Mouse (Mus musculus): ENCODE measurements at regions not wholly inside any gene's neighbourhood (a gene's known extent, or its start where the extent isn't known, plus 50 kb on each side); places are given as distances from the start of the nearest gene placed in this dataset.

- 85% methylated on average over 3 of the region's 3 CpGs for WGBS
- H3K4me1 ChIP-seq (ENCODE audit: control insufficient read depth, insufficient read depth, low read length) = no peaks in the 10 kb centered on the region
- no peak overlapping the region for H3K9ac ChIP-seq (ENCODE audit: low read depth, low read length)
- H3K4me3 ChIP-seq (ENCODE audit: insufficient read depth, low read depth, low read length) = no peak overlapping the region
- H3K79me2 ChIP-seq (ENCODE audit: control insufficient read depth, insufficient read depth, low read length) = no peaks in the 10 kb centered on the region
- no peaks in the 10 kb centered on the region for H3K36me3 ChIP-seq (ENCODE audit: control insufficient read depth, insufficient read depth, low read length)
- no peak for TF ChIP-seq CTCF (IDR thresholded peaks at IDR 0.05; ENCODE audit: low read depth, low read length)
- no peak for TF ChIP-seq POLR2A (IDR thresholded peaks at IDR 0.05; ENCODE audit: extremely low read depth, insufficient read depth, low read length)
- no peak for DNase-seq (ENCODE audit: extremely low read depth, low read depth, low spot score)
- no peaks in the 10 kb centered on the region for H3K27me3 ChIP-seq (ENCODE audit: control insufficient read depth, insufficient read depth, low read length)
- no peak overlapping the region for H3K27ac ChIP-seq (replicated peaks; ENCODE audit: insufficient read depth, low read depth, low read length)
Observed at GRCm38 (mm10) chr5:80484676-80485075, 535.3 kb upstream of the Adgrl3 start.

GRCm38 (mm10) chr5:80488332-80488731, 531.6 kb upstream of the Adgrl3 start:
- H3K4me3 ChIP-seq (ENCODE audit: insufficient read depth, low read depth, low read length) = no peak overlapping the region
- H3K27me3 ChIP-seq (ENCODE audit: control insufficient read depth, insufficient read depth, low read length) = no peaks in the 10 kb centered on the region
- H3K9ac ChIP-seq (ENCODE audit: low read depth, low read length) = no peak overlapping the region
- DNase-seq (ENCODE audit: extremely low read depth, low read depth, low spot score) = no peak
- no peaks in the 10 kb centered on the region for H3K79me2 ChIP-seq (ENCODE audit: control insufficient read depth, insufficient read depth, low read length)
- TF ChIP-seq CTCF (IDR thresholded peaks at IDR 0.05; ENCODE audit: low read depth, low read length) (no peak), POLR2A (IDR thresholded peaks at IDR 0.05; ENCODE audit: extremely low read depth, insufficient read depth, low read length) (no peak)
- 76% methylated on average over 1 of the region's 1 CpGs for WGBS
- H3K27ac ChIP-seq (replicated peaks; ENCODE audit: insufficient read depth, low read depth, low read length) = no peak overlapping the region
- H3K36me3 ChIP-seq (ENCODE audit: control insufficient read depth, insufficient read depth, low read length) = no peaks in the 10 kb centered on the region
- H3K4me1 ChIP-seq (ENCODE audit: control insufficient read depth, insufficient read depth, low read length) = no peaks in the 10 kb centered on the region

GRCm38 (mm10) chr5:80508672-80509071, 511.3 kb upstream of the Adgrl3 start:
- Histone ChIP-seq H3K4me3 (ENCODE audit: insufficient read depth, low read depth, low read length) (no peak overlapping the region), H3K4me1 (ENCODE audit: control insufficient read depth, insufficient read depth, low read length) (no peaks in the 10 kb centered on the region), H3K79me2 (ENCODE audit: control insufficient read depth, insufficient read depth, low read length) (no peaks in the 10 kb centered on the region), H3K27me3 (ENCODE audit: control insufficient read depth, insufficient read depth, low read length) (no peaks in the 10 kb centered on the region), H3K36me3 (ENCODE audit: control insufficient read depth, insufficient read depth, low read length) (no peaks in the 10 kb centered on the region), H3K27ac (replicated peaks; ENCODE audit: insufficient read depth, low read depth, low read length) (no peak overlapping the region), H3K9ac (ENCODE audit: low read depth, low read length) (no peak overlapping the region)
- TF ChIP-seq POLR2A (IDR thresholded peaks at IDR 0.05; ENCODE audit: extremely low read depth, insufficient read depth, low read length) = no peak
- no peak for TF ChIP-seq CTCF (IDR thresholded peaks at IDR 0.05; ENCODE audit: low read depth, low read length)
- 26% methylated on average over 2 of the region's 2 CpGs for WGBS
- DNase-seq (ENCODE audit: extremely low read depth, low read depth, low spot score) = peak; percentile 1

- WGBS = 62% methylated on average over 1 of the region's 1 CpGs
- Histone ChIP-seq H3K27ac (replicated peaks; ENCODE audit: insufficient read depth, low read depth, low read length) (no peak overlapping the region), H3K4me3 (ENCODE audit: insufficient read depth, low read depth, low read length) (no peak overlapping the region), H3K4me1 (ENCODE audit: control insufficient read depth, insufficient read depth, low read length) (no peaks in the 10 kb centered on the region), H3K27me3 (ENCODE audit: control insufficient read depth, insufficient read depth, low read length) (no peaks in the 10 kb centered on the region), H3K36me3 (ENCODE audit: control insufficient read depth, insufficient read depth, low read length) (no peaks in the 10 kb centered on the region), H3K9ac (ENCODE audit: low read depth, low read length) (no peak overlapping the region), H3K79me2 (ENCODE audit: control insufficient read depth, insufficient read depth, low read length) (no peaks in the 10 kb centered on the region)
- no peak for DNase-seq (ENCODE audit: extremely low read depth, low read depth, low spot score)
- TF ChIP-seq POLR2A (IDR thresholded peaks at IDR 0.05; ENCODE audit: extremely low read depth, insufficient read depth, low read length) = no peak
- no peak for TF ChIP-seq CTCF (IDR thresholded peaks at IDR 0.05; ENCODE audit: low read depth, low read length)
Observed at GRCm38 (mm10) chr5:80539997-80540396, 479.9 kb upstream of the Adgrl3 start.

- DNase-seq (ENCODE audit: extremely low read depth, low read depth, low spot score) = no peak
- no peak overlapping the region for H3K4me3 ChIP-seq (ENCODE audit: insufficient read depth, low read depth, low read length)
- H3K79me2 ChIP-seq (ENCODE audit: control insufficient read depth, insufficient read depth, low read length) = no peaks in the 10 kb centered on the region
- no peaks in the 10 kb centered on the region for H3K36me3 ChIP-seq (ENCODE audit: control insufficient read depth, insufficient read depth, low read length)
- 75% methylated on average over 7 of the region's 7 CpGs for WGBS
- no peaks in the 10 kb centered on the region for H3K27me3 ChIP-seq (ENCODE audit: control insufficient read depth, insufficient read depth, low read length)
- no peaks in the 10 kb centered on the region for H3K4me1 ChIP-seq (ENCODE audit: control insufficient read depth, insufficient read depth, low read length)
- TF ChIP-seq POLR2A (IDR thresholded peaks at IDR 0.05; ENCODE audit: extremely low read depth, insufficient read depth, low read length) = no peak
- TF ChIP-seq CTCF (IDR thresholded peaks at IDR 0.05; ENCODE audit: low read depth, low read length) = no peak
- no peak overlapping the region for H3K27ac ChIP-seq (replicated peaks; ENCODE audit: insufficient read depth, low read depth, low read length)
- no peak overlapping the region for H3K9ac ChIP-seq (ENCODE audit: low read depth, low read length)
Observed at GRCm38 (mm10) chr5:80551673-80552072, 468.3 kb upstream of the Adgrl3 start.

- Histone ChIP-seq H3K4me1 (ENCODE audit: control insufficient read depth, insufficient read depth, low read length) (no peaks in the 10 kb centered on the region), H3K79me2 (ENCODE audit: control insufficient read depth, insufficient read depth, low read length) (no peaks in the 10 kb centered on the region), H3K27me3 (ENCODE audit: control insufficient read depth, insufficient read depth, low read length) (no peaks in the 10 kb centered on the region), H3K9ac (ENCODE audit: low read depth, low read length) (no peak overlapping the region), H3K36me3 (ENCODE audit: control insufficient read depth, insufficient read depth, low read length) (no peaks in the 10 kb centered on the region), H3K4me3 (ENCODE audit: insufficient read depth, low read depth, low read length) (no peak overlapping the region), H3K27ac (replicated peaks; ENCODE audit: insufficient read depth, low read depth, low read length) (no peak overlapping the region)
- peak; percentile 68 for DNase-seq (ENCODE audit: extremely low read depth, low read depth, low spot score)
- 25% methylated on average over 1 of the region's 1 CpGs for WGBS
- no peak for TF ChIP-seq CTCF (IDR thresholded peaks at IDR 0.05; ENCODE audit: low read depth, low read length)
- TF ChIP-seq POLR2A (IDR thresholded peaks at IDR 0.05; ENCODE audit: extremely low read depth, insufficient read depth, low read length) = no peak
Observed at GRCm38 (mm10) chr5:80578741-80579140, 441.2 kb upstream of the Adgrl3 start.
